Mouse (Mus musculus) heart, postnatal 10 days (tissue): Measurements from ENCODE around the gene Hdac6. TPM values are rescaled to one million over a fixed set of nuclear protein-coding genes. Genes with fewer than 3 reads are reported as not detected.
A peak's percentile ranks its signal among the peaks of the same experiment; 100 is the strongest.

Experiments
- DNase-seq, 2 experiments: peaks; one replicate each; pipeline ENCODE4 v3.0.0; 2021
- intact Hi-C: fragments of 180-260 bp; cut with DNase I; formaldehyde crosslinking; loops from one replicate; pipeline ENCODE4 v1.15.1; 2025
- total RNA-seq, 2 experiments: library from RNA; stranded (reverse); gene quantifications; 2 replicates each; pipeline ENCODE4 v1.2.3; 2021

Hdac6 gene
- 10 to 100 TPM; 21.5 to 23.7 TPM for total RNA-seq

- peak in 1 of 2 experiments; percentile 3 for DNase-seq
- intact Hi-C loops, result no loop called here
Observed at GRCm38 (mm10) chrX:7947108-7947899, at the start of gene Hdac6. TSS of gene Hdac6 (minus strand) at chrX:7947889.

- DNase-seq, result no peak
- intact Hi-C loops, result loop anchor here (2.0 kb wide), 1 partner anchor 16 kb away; no protein-coding TSS in a partner anchor
Observed at GRCm38 (mm10) chrX:7993068-7993735, 45.5 kb upstream of the Hdac6 start.

DNA sequence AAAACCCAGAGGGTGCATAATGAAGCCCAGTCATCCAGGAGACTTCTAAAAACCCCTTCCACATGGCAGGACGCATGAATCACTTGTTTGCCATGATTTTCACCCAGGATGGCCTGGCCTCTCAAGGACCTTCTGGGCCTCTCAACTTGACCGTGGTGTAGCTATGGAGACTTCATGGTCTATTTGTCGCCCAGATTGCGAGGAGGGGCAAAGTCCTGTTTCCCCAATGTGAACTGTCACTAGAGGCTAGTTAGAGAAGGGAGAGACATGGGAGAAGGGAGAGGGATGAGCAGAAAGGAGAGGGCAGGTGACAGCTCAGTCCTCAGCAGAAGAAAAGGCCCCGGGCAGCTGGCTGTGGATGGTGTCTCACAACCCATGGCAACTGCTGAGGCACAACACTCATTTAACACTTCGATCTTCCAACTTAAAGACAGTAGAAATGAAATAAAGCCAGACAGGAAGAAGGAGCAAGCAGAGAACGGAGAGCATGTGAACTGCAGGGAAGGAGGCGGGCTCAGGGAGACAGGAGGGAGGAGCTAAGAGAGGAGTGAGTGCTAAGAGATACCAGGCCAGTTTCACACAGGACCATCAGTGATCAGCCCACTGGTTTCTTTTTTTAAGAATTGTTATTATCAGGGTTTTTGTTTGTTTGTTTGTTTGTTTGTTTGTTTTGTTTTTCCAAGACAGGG is 44.8 kb upstream of the Hdac6 start:
- intact Hi-C loops, result loop anchor here (2.0 kb wide), 1 partner anchor 16 kb away; no protein-coding TSS in a partner anchor
- no peak for DNase-seq

- intact Hi-C loops, result no loop called here
Observed at GRCm38 (mm10) chrX:7981368-7981767, 33.7 kb upstream of the Hdac6 start.

DNA sequence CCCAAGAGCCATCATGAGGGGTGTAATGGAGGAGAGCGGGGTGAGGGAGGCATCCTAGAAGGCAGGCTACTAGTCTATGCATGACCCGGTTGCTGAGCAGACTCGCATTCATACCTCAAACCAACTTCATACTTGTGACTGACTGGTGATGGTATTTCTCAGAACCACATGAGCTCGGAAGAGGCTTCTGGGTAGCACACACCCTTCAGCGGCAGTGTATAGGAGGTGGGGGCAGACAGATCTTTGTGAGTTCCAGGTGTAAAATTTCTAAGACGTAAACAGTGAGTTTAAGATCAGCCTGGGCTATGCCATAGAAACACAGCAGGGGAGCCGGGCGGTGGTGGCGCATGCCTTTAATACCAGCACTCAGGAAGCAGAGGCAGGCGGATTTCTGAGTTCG is 30.2 kb upstream of the Hdac6 start, which contains the start of gene Gata1:
TSS of gene Gata1 (minus strand) at position 180 of the 400 bp plus-strand sequence.
- no peak for DNase-seq
- intact Hi-C loops, result loop anchor here (2.0 kb wide), 1 partner anchor 15 kb away; no protein-coding TSS in a partner anchor

More at GRCm38 (mm10) chrX:7981368-7981767, 33.7 kb upstream of the Hdac6 start:
- no peak for DNase-seq

DNA sequence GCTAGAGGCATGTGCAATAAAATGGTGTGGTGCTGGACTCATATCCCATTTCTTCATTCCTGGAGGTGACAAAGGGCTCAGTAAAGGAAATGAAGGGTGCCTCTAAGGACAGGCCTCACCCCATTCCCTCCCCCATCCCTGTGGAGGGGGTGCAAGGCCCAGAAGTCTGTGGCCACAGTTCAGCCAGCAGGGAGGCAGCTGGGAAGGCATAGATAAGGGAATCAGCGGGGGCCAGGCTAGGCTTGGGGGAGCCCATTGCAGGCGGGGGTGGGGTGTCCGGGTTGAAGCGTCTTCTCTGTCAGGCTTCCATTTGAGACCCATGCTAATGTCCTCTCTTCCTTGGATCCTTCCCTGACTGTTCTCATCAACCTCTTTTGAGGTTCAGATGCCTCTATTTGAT is 23.6 kb upstream of the Hdac6 start:
- no peak for DNase-seq
- intact Hi-C loops, result no loop called here

DNA sequence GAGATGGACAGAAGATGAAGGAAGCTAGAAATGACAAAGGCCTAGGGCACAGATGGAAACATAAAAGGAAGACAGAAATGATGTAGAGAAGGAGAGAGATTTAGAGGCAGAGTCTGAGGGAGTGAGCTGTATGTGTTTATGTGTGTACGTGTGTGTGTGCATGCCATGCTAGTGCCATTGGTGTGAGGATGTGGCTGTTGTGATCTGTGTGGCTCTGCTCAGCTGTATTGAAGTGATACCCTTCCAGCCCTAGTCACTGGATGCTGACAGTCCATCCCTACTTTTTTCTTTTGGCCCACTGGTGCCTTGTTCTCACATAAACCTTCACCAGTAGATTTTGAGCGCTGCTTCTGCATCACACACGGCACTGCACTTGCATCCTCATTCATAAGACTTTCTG is 21.2 kb upstream of the Hdac6 start:
- intact Hi-C loops, result no loop called here

DNA sequence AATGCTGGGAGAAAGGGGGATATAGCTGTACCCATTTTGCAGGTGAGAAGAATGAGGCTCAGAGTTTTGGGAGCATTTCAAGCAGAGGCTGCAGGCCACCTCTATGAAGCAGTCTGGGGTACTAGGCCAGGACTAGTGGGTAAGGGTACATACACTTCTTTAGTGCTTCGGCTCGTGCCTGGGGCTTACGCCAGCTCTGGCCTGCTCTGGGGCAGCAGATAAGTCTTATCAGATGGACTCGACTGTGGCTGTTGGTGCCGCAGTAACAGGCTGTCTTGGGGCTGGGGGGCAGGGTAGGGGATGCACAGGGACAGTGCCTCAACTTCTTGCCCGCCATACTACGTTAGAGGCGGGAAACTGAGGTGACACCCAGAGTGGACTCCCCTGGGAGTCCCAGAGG is 20.5 kb upstream of the Hdac6 start:
- DNase-seq, result no peak
- intact Hi-C loops, result no loop called here

More for the DNA sequence above, 21.2 kb upstream of the Hdac6 start:
- DNase-seq, result no peak

- DNase-seq, result no peak
- intact Hi-C loops, result no loop called here
Observed at GRCm38 (mm10) chrX:7967596-7968201, 20.0 kb upstream of the Hdac6 start.

- intact Hi-C loops, result no loop called here
- no peak for DNase-seq
Observed at GRCm38 (mm10) chrX:7966161-7966560, 18.5 kb upstream of the Hdac6 start.

- intact Hi-C loops, result no loop called here
- DNase-seq, result no peak
Observed at GRCm38 (mm10) chrX:7963829-7964626, 16.3 kb upstream of the Hdac6 start.

DNA sequence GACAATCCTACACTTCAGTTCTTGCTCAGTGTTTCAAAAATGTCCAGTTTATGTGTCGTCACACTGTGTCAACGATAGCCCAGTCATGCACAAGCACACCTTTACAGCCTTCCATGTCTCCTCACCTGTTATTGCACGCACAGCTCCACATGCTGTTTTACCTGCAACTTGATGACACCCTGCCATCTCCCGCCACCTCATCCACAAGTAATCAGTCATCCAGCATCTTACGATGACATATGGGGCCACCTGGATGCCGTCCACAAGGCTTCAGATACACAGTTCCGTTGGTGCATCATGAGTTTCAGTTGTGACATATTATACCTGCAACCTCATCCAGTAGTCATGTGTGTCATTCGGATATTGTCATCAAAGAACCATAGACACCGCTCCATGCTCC is 11.2 kb upstream of the Hdac6 start:
- intact Hi-C loops, result no loop called here
- DNase-seq, result no peak

GRCm38 (mm10) chrX:7950091-7950490 is 2.4 kb upstream of the Hdac6 start:
- intact Hi-C loops, result no loop called here
- DNase-seq, result no peak

DNA sequence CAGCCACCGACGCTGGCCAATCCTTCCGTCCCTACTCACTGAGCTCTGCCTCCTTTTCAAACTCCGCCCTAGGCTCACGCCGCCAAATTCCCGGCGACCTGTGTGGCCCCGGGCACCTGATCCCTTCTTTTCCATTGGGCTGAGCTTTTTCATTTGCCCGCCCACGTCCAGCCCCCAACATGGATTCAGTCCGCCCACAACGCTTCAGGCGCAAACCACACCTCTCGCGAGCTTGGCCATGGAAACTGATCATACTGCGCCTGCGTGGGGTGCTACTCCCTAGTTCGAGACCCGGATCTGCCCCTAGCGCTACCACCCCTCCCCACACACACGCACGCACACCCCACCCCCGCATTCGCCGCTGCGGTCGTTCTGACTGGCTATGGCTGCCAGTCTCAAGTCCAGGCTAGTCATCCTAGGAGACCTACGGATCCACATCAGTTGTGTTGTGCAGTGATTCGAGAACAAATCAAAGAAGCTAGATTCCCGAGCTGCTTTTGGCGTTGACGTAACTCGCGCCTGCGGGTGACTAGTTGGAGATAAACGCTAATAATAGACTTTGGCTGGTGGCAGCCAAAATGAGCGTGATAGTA is 307 bp upstream of the Hdac6 start:
- peak; percentile 94 to 95 for DNase-seq
- intact Hi-C loops, result no loop called here

- intact Hi-C loops, result no loop called here
- DNase-seq, result no peak
Observed at GRCm38 (mm10) chrX:7945618-7946017, 2.1 kb downstream of the Hdac6 start.

GRCm38 (mm10) chrX:7937667-7938066 is 10.0 kb downstream of the Hdac6 start:
- DNase-seq, result no peak
- intact Hi-C loops, result no loop called here

DNA sequence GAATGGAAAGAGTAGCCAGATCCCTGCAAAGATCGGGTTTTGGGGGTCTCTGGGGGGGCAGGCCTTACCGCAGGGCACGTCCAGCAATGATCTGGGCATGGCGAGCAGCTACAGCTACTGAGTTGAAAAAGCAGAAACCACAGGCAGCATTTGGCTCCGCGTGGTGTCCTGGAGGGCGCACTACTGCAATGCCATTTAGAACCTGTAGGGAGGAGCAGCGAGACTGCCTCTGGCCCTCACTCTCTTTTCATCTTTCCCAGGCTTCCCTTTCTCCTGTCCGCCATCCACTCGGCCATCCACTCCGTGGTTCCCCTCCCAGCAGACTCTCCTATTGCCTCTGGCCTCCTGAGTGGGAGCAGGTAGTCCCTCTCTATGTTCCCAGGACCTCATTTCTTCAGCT is 10.8 kb downstream of the Hdac6 start:
- intact Hi-C loops, result no loop called here
- no peak for DNase-seq

GRCm38 (mm10) chrX:7928270-7928790 is 19.4 kb downstream of the Hdac6 start, which contains the start of gene Eras:
TSS of gene Eras (minus strand) at chrX:7928607.
- DNase-seq, result no peak
- intact Hi-C loops, result no loop called here

DNA sequence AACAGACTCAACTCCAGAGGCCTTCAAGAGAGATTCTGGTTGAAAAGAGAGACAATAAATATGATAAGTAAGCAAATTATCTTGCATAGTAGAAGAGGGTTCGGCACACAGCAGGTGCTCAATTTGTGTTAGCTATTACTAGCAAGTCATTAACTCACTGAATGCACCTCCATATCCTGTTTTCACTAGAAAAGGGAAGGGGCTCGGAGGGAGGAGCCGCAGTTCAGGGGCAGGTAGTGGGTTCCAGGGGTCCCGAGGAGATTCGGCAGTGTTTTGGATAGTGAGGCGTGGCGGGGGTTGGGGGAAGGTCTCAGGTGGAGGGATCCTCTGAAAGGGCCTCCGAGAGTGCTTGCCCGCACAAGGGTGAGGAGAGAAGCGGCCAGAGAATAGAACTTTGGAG is 20.6 kb downstream of the Hdac6 start:
- no peak for DNase-seq
- intact Hi-C loops, result no loop called here
